Mouse (Mus musculus) hindbrain, embryonic 16.5 days (tissue): ENCODE measurements around the gene Crhbp. TPM values are rescaled to one million over a fixed set of nuclear protein-coding genes. Genes with fewer than 3 reads are reported as not detected.

Source experiments
- ATAC-seq: fragments of 200-750 bp; cut with Nextera tagmentation; 2 replicates; pipeline ENCODE4 v1.8.0; 2017; ENCODE audit warnings: moderate TSS enrichment, moderate library complexity
- H3K27ac ChIP-seq: fragments of 300-500 bp; sonication (generic); 2 replicates; pipeline ENCODE4 v1.5.1; 2014; ENCODE audit warnings: low read depth, mild to moderate bottlenecking, control low read depth, low read length, moderate library complexity
- H3K27me3 ChIP-seq: fragments of 300-500 bp; sonication (generic); replicated peaks from 2 replicates; pipeline ENCODE4 v1.6.1; 2014; ENCODE audit warnings: low read length; ENCODE audit not compliant: control insufficient read depth, insufficient read depth
- H3K36me3 ChIP-seq: fragments of 300-500 bp; sonication (generic); 2 replicates; pipeline ENCODE4 v1.6.1; 2014; ENCODE audit warnings: mild to moderate bottlenecking, low read length, moderate library complexity, mixed read lengths; ENCODE audit not compliant: control insufficient read depth, insufficient read depth
- H3K4me1 ChIP-seq: fragments of 300-500 bp; sonication (generic); 2 replicates; pipeline ENCODE4 v1.6.1; 2014; ENCODE audit warnings: low read depth, low read length; ENCODE audit not compliant: control insufficient read depth, insufficient read depth
- H3K4me2 ChIP-seq: fragments of 300-500 bp; sonication (generic); 2 replicates; pipeline ENCODE4 v1.6.1; 2014; ENCODE audit warnings: mild to moderate bottlenecking, low read length, control low read depth, moderate library complexity
- H3K4me3 ChIP-seq: fragments of 300-500 bp; sonication (generic); 2 replicates; pipeline ENCODE4 v1.5.1; 2014; ENCODE audit warnings: mild to moderate bottlenecking, low read length, control low read depth, moderate library complexity
- H3K9ac ChIP-seq: fragments of 300-500 bp; sonication (generic); 2 replicates; pipeline ENCODE4 v1.6.1; 2014; ENCODE audit warnings: low read depth, mild to moderate bottlenecking, control low read depth, low read length, moderate library complexity
- H3K9me3 ChIP-seq: fragments of 300-500 bp; sonication (generic); 2 replicates; pipeline ENCODE4 v1.6.1; 2014; ENCODE audit warnings: mild to moderate bottlenecking, low read length, moderate library complexity; ENCODE audit not compliant: control insufficient read depth
- WGBS: fragments of 180-500 bp; shearing (Covaris S2); extraction: QIAGEN DNeasy Blood & Tissue Kit; methylation state at CpG from one replicate; pipeline ENCODE4 v1.1.7; 2014; 5-methylcytosine and 5-hydroxymethylcytosine counted together
- polyA plus RNA-seq: library from polyadenylated mRNA; unstranded; fragments of >200 nt; fragmentation: Nextera tagmentation; extraction: Ambion mirVana; gene quantifications from 2 replicates; pipeline ENCODE4 v1.2.1, GENCODE M21; 2015

The Crhbp gene
- polyA plus RNA-seq, 1 experiment from 2014 or later, result 11.7 TPM

DNA sequence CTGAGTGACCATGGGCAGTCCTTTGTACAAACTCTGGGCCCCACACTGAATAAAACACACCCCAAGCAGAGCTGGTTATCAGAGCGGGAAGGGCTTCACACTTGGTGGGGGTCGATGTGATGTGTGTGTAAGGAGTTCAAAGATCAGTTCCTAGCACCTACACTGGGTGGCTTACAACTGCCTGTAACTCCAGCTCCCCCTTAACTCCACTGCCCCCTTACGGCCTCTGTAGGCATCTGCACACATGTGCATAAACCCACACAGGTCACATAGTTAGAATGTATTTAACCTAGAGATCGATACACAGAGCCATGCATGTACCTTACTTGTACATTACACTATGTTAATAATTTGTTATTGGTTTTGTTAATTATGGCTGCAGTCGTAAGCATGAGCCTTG, 56.5 kb downstream of the Crhbp start:
- no peaks in the 10 kb centered on the region for H3K36me3 ChIP-seq
- ATAC-seq, result no peak
- H3K4me3 ChIP-seq, result no peak overlapping the region
- H3K9ac ChIP-seq, result no peak overlapping the region
- H3K9me3 ChIP-seq, result no peaks in the 10 kb centered on the region
- 74% methylated on average over 5 of the region's 5 CpGs for WGBS
- no peaks in the 10 kb centered on the region for H3K4me1 ChIP-seq
- H3K27me3 ChIP-seq, result no peaks in the 10 kb centered on the region
- no peak overlapping the region for H3K4me2 ChIP-seq
- no peak overlapping the region for H3K27ac ChIP-seq

DNA sequence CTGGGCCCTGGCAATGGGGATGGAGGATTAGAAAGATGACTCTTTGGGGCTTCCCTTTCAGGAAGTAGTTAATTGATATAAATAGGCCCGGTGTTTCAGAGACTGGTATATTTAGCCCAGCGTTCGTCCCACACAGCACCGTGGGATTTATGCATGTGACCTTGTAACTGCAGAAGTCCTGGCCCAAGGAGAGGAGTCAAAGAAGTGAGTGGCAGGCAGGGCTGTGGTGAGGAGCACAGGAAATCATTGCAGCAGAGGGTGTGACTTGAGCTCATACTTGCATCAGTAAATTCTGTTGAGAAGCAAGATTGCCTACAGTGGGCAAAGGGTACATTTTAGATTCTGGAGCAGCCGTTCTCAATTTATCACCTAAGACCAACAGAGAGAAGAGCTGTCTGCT, 62.3 kb downstream of the Crhbp start:
- H3K27me3 ChIP-seq, result no peaks in the 10 kb centered on the region
- no peak overlapping the region for H3K27ac ChIP-seq
- H3K36me3 ChIP-seq, result no peaks in the 10 kb centered on the region
- no peaks in the 10 kb centered on the region for H3K4me1 ChIP-seq
- no peak overlapping the region for H3K4me3 ChIP-seq
- H3K4me2 ChIP-seq, result no peak overlapping the region
- H3K9me3 ChIP-seq, result no peaks in the 10 kb centered on the region
- WGBS, result 86% methylated on average over 5 of the region's 5 CpGs
- no peak for ATAC-seq
- H3K9ac ChIP-seq, result no peak overlapping the region

Other genes with a start within 250 kb of the Crhbp start
- 7.5 and 8.9 TPM in 2 replicates for gene Pde8b, start 194.6 kb downstream of the Crhbp start, polyA plus RNA-seq
- 33.1 and 34.1 TPM in 2 replicates for gene Zbed3, start 121.3 kb downstream of the Crhbp start, polyA plus RNA-seq
- 31.4 and 33.0 TPM in 2 replicates for gene Aggf1, start 69.6 kb downstream of the Crhbp start, polyA plus RNA-seq
- not detected in 2 replicates for gene S100z, start 33.8 kb upstream of the Crhbp start, polyA plus RNA-seq
- 0.08 and 0.09 TPM in 2 replicates for gene F2rl1, start 80.3 kb upstream of the Crhbp start, polyA plus RNA-seq
- gene F2r, start 173.6 kb upstream of the Crhbp start, polyA plus RNA-seq, result 55.8 and 59.4 TPM in 2 replicates